Mouse (Mus musculus) E14TG2a.4 (cell line): ENCODE results near the gene Cpt1a.

Source experiments
- CTCF ChIP-seq: conservative IDR thresholded peaks from 2 replicates; pipeline ENCODE4 v1.5.1; 2014; ENCODE audit warnings: low read length
- NANOG ChIP-seq: IDR thresholded peaks from 2 replicates; pipeline ENCODE4 v1.6.1; 2014; ENCODE audit warnings: borderline replicate concordance, low read length, mixed read lengths
- POU5F1 ChIP-seq: IDR thresholded peaks from 2 replicates; pipeline ENCODE4 v1.6.1; 2014; ENCODE audit warnings: low read length, borderline replicate concordance

- no peak for TF ChIP-seq CTCF
- no peak for TF ChIP-seq POU5F1
- TF ChIP-seq NANOG, result no peak
Observed at GRCm38 (mm10) chr19:3275744-3276365, 46.3 kb upstream of the Cpt1a start.
